Mouse (Mus musculus) spleen, adult 2 months (tissue): ENCODE data around the gene Prr19.

Source experiments
- CTCF ChIP-seq: fragments of 200-500 bp; IDR thresholded peaks from 2 replicates; pipeline ENCODE4 v1.5.1; 2011; ENCODE audit warnings: mild to moderate bottlenecking, inconsistent platforms; ENCODE audit not compliant: insufficient read depth, insufficient read length, insufficient replicate concordance; ENCODE audit errors: extremely low read depth
- POLR2A ChIP-seq: fragments of 200-500 bp; IDR thresholded peaks from 2 replicates; pipeline ENCODE4 v1.6.1; 2011; ENCODE audit warnings: low read depth, low read length, inconsistent platforms

- TF ChIP-seq CTCF (no peak), POLR2A (no peak)
These were observed 2.4 kb downstream of the Prr19 start for GRCm38 (mm10) chr7:25303685-25304006.
